Mouse (Mus musculus) MEL (cell line): ENCODE measurements at regions not wholly inside any gene's neighbourhood (a gene's known extent, or its start where the extent isn't known, plus 50 kb on each side); places are given as distances from the start of the nearest gene placed in this dataset.

ENCODE experiments used
- DNase-seq: peaks from one replicate; pipeline ENCODE4 v3.0.0; 2011; ENCODE audit warnings: low read depth, low spot score
- H3K27ac ChIP-seq: 2 replicates; pipeline ENCODE4 v1.5.1; 2012; ENCODE audit warnings: low read depth, mild to moderate bottlenecking, control low read depth, low read length, moderate library complexity; ENCODE audit not compliant: control insufficient read depth
- H3K27me3 ChIP-seq, 2 experiments: fragments of 150-350 bp in 1 of 2; sonication (generic) in 1 of 2; 2 replicates each; pipeline ENCODE4 v1.6.1; 2012; ENCODE audit warnings: low read length in 2 of 2, mild to moderate bottlenecking in 2 of 2, improper control_type of control experiment in 1 of 2, moderate library complexity in 1 of 2; ENCODE audit not compliant: insufficient read depth in 2 of 2, control insufficient read depth in 1 of 2
- H3K36me3 ChIP-seq, 2 experiments: 2 replicates each; pipeline ENCODE4 v1.6.1; 2012 to 2014; ENCODE audit warnings: low read length in 2 of 2, improper control_type of control experiment in 1 of 2, inconsistent platforms in 1 of 2, mild to moderate bottlenecking in 1 of 2; ENCODE audit not compliant: insufficient read depth in 2 of 2, control insufficient read depth in 1 of 2
- H3K4me1 ChIP-seq, 2 experiments: fragments of 150-350 bp in 1 of 2; sonication (generic) in 1 of 2; 2 replicates each; pipeline ENCODE4 v1.6.1; 2012; ENCODE audit warnings: low read length in 2 of 2, improper control_type of control experiment in 1 of 2, mild to moderate bottlenecking in 1 of 2; ENCODE audit not compliant: insufficient read depth in 2 of 2, control insufficient read depth in 1 of 2
- H3K4me3 ChIP-seq, 2 experiments: fragments of 150-350 bp in 1 of 2; sonication (generic) in 1 of 2; 2 replicates each; pipeline ENCODE4 v1.5.1; 2012; ENCODE audit warnings: low read depth in 2 of 2, low read length in 2 of 2, mild to moderate bottlenecking in 2 of 2, moderate library complexity in 2 of 2, control low read depth in 1 of 2, improper control_type of control experiment in 1 of 2; ENCODE audit not compliant: control insufficient read depth in 1 of 2, insufficient read depth in 1 of 2
- H3K79me2 ChIP-seq: 2 replicates; pipeline ENCODE4 v1.6.1; 2012; ENCODE audit warnings: mild to moderate bottlenecking, low read length, moderate library complexity; ENCODE audit not compliant: control insufficient read depth, poor library complexity, insufficient read depth
- H3K9ac ChIP-seq: 2 replicates; pipeline ENCODE4 v1.6.1; 2012; ENCODE audit warnings: low read depth, mild to moderate bottlenecking, control low read depth, low read length, moderate library complexity; ENCODE audit not compliant: control insufficient read depth, poor library complexity, severe bottlenecking
- H3K9me3 ChIP-seq: fragments of 150-350 bp; sonication (generic); replicated peaks from 2 replicates; pipeline ENCODE4 v1.6.1; 2012; ENCODE audit warnings: mild to moderate bottlenecking, low read length, improper control_type of control experiment, moderate library complexity; ENCODE audit not compliant: insufficient read depth
- BHLHE40 ChIP-seq: IDR thresholded peaks from 2 replicates; pipeline ENCODE4 v1.6.1; 2012; ENCODE audit warnings: low read depth, mild to moderate bottlenecking, inconsistent platforms, low read length, improper control_type of control experiment, borderline replicate concordance
- CHD1 ChIP-seq: IDR thresholded peaks from 2 replicates; pipeline ENCODE4 v1.6.1; 2012; ENCODE audit warnings: low read depth, mild to moderate bottlenecking, inconsistent platforms, low read length, improper control_type of control experiment
- CHD2 ChIP-seq: IDR thresholded peaks from 2 replicates; pipeline ENCODE4 v1.6.1; 2011; ENCODE audit warnings: low read length, improper control_type of control experiment
- CTCF ChIP-seq, 3 experiments: IDR thresholded peaks in 2 of 3; conservative IDR thresholded peaks in 1 of 3; 2 replicates each; pipeline ENCODE4 v1.5.1; 2011 to 2012; ENCODE audit warnings: low read length in 3 of 3, low read depth in 2 of 3, mild to moderate bottlenecking in 2 of 3, improper control_type of control experiment in 1 of 3, inconsistent platforms in 1 of 3, mixed read lengths in 1 of 3, moderate library complexity in 1 of 3; ENCODE audit not compliant: control insufficient read depth in 1 of 3, insufficient read depth in 1 of 3, poor library complexity in 1 of 3, severe bottlenecking in 1 of 3
- E2F4 ChIP-seq: IDR thresholded peaks from 2 replicates; pipeline ENCODE4 v1.6.1; 2011; ENCODE audit warnings: low read depth, low read length, improper control_type of control experiment, borderline replicate concordance
- ELF1 ChIP-seq: IDR thresholded peaks from 2 replicates; pipeline ENCODE4 v1.6.1; 2014; ENCODE audit warnings: low read depth, mild to moderate bottlenecking, inconsistent platforms, low read length, improper control_type of control experiment, moderate library complexity
- EP300 ChIP-seq, 2 experiments: IDR thresholded peaks; 2 replicates each; pipeline ENCODE4 v1.6.1; 2011; ENCODE audit warnings: improper control_type of control experiment in 2 of 2, low read length in 2 of 2, low read depth in 1 of 2, mild to moderate bottlenecking in 1 of 2
- ETS1 ChIP-seq: IDR thresholded peaks from 2 replicates; pipeline ENCODE4 v1.6.1; 2012; ENCODE audit warnings: low read depth, mild to moderate bottlenecking, inconsistent platforms, low read length, improper control_type of control experiment, moderate library complexity
- JUND ChIP-seq: IDR thresholded peaks from 2 replicates; pipeline ENCODE4 v1.6.1; 2011; ENCODE audit warnings: low read depth, mild to moderate bottlenecking, improper control_type of control experiment, low read length
- MAFK ChIP-seq: IDR thresholded peaks from 2 replicates; pipeline ENCODE4 v1.6.1; 2011; ENCODE audit warnings: low read depth, mild to moderate bottlenecking, low read length, improper control_type of control experiment, borderline replicate concordance
- MXI1 ChIP-seq: IDR thresholded peaks from 2 replicates; pipeline ENCODE4 v1.6.1; 2011; ENCODE audit warnings: mild to moderate bottlenecking, low read depth, low read length, improper control_type of control experiment
- MYB ChIP-seq: IDR thresholded peaks from 2 replicates; pipeline ENCODE4 v1.6.1; 2011; ENCODE audit warnings: mild to moderate bottlenecking, low read depth, low read length, improper control_type of control experiment
- MYC ChIP-seq: IDR thresholded peaks from 2 replicates; pipeline ENCODE4 v1.6.1; 2011; ENCODE audit warnings: low read depth, mild to moderate bottlenecking, low read length, improper control_type of control experiment, moderate library complexity
- NRF1 ChIP-seq: IDR thresholded peaks from 2 replicates; pipeline ENCODE4 v1.6.1; 2014; ENCODE audit warnings: low read depth, mild to moderate bottlenecking, inconsistent platforms, low read length, improper control_type of control experiment, moderate library complexity; ENCODE audit not compliant: poor library complexity, insufficient read depth, severe bottlenecking
- POLR2AphosphoS5 ChIP-seq: IDR thresholded peaks from 2 replicates; pipeline ENCODE4 v1.6.1; 2012; ENCODE audit warnings: low read depth, borderline replicate concordance, mild to moderate bottlenecking, inconsistent platforms, low read length, moderate library complexity, mixed read lengths
- RCOR1 ChIP-seq: IDR thresholded peaks from 2 replicates; pipeline ENCODE4 v1.6.1; 2012; ENCODE audit warnings: low read depth, mild to moderate bottlenecking, inconsistent platforms, low read length, improper control_type of control experiment
- SIN3A ChIP-seq: IDR thresholded peaks from 2 replicates; pipeline ENCODE4 v1.6.1; 2012; ENCODE audit warnings: low read length, improper control_type of control experiment, inconsistent platforms
- SMC3 ChIP-seq: IDR thresholded peaks from 2 replicates; pipeline ENCODE4 v1.6.1; 2011; ENCODE audit warnings: low read depth, low read length, improper control_type of control experiment
- TAL1 ChIP-seq: IDR thresholded peaks from 2 replicates; pipeline ENCODE4 v1.6.1; 2012; ENCODE audit warnings: mild to moderate bottlenecking, inconsistent platforms, low read length, moderate library complexity, mixed read lengths
- TBP ChIP-seq: IDR thresholded peaks from 2 replicates; pipeline ENCODE4 v1.8.0; 2011; ENCODE audit warnings: low read depth, low read length, improper control_type of control experiment
- TCF12 ChIP-seq: IDR thresholded peaks from 2 replicates; pipeline ENCODE4 v1.6.1; 2014; ENCODE audit warnings: low read depth, mild to moderate bottlenecking, inconsistent platforms, low read length, improper control_type of control experiment, moderate library complexity
- USF1 ChIP-seq: IDR thresholded peaks from 2 replicates; pipeline ENCODE4 v1.6.1; 2014; ENCODE audit warnings: low read depth, mild to moderate bottlenecking, inconsistent platforms, low read length, improper control_type of control experiment, moderate library complexity
- USF2 ChIP-seq, 2 experiments: IDR thresholded peaks; 2 replicates each; pipeline ENCODE4 v1.6.1; 2011 to 2012; ENCODE audit warnings: improper control_type of control experiment in 2 of 2, low read length in 2 of 2, borderline replicate concordance in 1 of 2, inconsistent platforms in 1 of 2, low read depth in 1 of 2, mild to moderate bottlenecking in 1 of 2; ENCODE audit not compliant: insufficient read depth in 1 of 2
- ZC3H11A ChIP-seq: IDR thresholded peaks from 2 replicates; pipeline ENCODE4 v1.6.1; 2012; ENCODE audit warnings: low read depth, mild to moderate bottlenecking, inconsistent platforms, low read length, improper control_type of control experiment
- ZKSCAN1 ChIP-seq: IDR thresholded peaks from 2 replicates; pipeline ENCODE4 v1.6.1; 2012; ENCODE audit warnings: low read depth, mild to moderate bottlenecking, inconsistent platforms, low read length, improper control_type of control experiment, moderate library complexity
- ZMIZ1 ChIP-seq: IDR thresholded peaks from 2 replicates; pipeline ENCODE4 v1.6.1; 2012; ENCODE audit warnings: low read depth, mild to moderate bottlenecking, inconsistent platforms, low read length, improper control_type of control experiment, moderate library complexity

- H3K36me3 ChIP-seq: no peaks in the 10 kb centered on the region
- DNase-seq: no peak
- H3K4me1 ChIP-seq: no peaks in the 10 kb centered on the region
- TF ChIP-seq RCOR1: no peak
- no peak for TF ChIP-seq ZKSCAN1
- no peak for TF ChIP-seq E2F4
- no peak for TF ChIP-seq SIN3A
- TF ChIP-seq TAL1: no peak
- no peak for TF ChIP-seq SMC3
- no peak for TF ChIP-seq ZMIZ1
- TF ChIP-seq ETS1: no peak
- TF ChIP-seq CHD1: no peak
- no peak for TF ChIP-seq JUND
- TF ChIP-seq NRF1: no peak
- no peak overlapping the region for H3K9ac ChIP-seq
- H3K4me3 ChIP-seq: no peak overlapping the region
- H3K79me2 ChIP-seq: no peaks in the 10 kb centered on the region
- no peaks in the 10 kb centered on the region for H3K27me3 ChIP-seq
- no peak overlapping the region for H3K27ac ChIP-seq
- H3K9me3 ChIP-seq: no peaks in the 10 kb centered on the region
Observed at GRCm38 (mm10) chr10:97035371-97035786, 418.6 kb downstream of the Btg1 start.

GRCm38 (mm10) chr10:97038025-97038424 is 421.2 kb downstream of the Btg1 start:
- Histone ChIP-seq H3K79me2 (no peaks in the 10 kb centered on the region), H3K9ac (no peak overlapping the region), H3K36me3 (no peaks in the 10 kb centered on the region), H3K4me3 (no peak overlapping the region), H3K27me3 (no peaks in the 10 kb centered on the region), H3K4me1 (no peaks in the 10 kb centered on the region), H3K9me3 (no peaks in the 10 kb centered on the region), H3K27ac (no peak overlapping the region)
- no peak for TF ChIP-seq MXI1
- no peak for TF ChIP-seq CTCF (IDR thresholded peaks at IDR 0.05 in 2 of 3, conservative IDR thresholded peaks at IDR 0.05 in 1 of 3; ENCODE audit: control insufficient read depth in 1 of 3, insufficient read depth in 1 of 3, low read depth in 2 of 3, low read length in 3 of 3, poor library complexity in 1 of 3, severe bottlenecking in 1 of 3)
- no peak for TF ChIP-seq POLR2AphosphoS5
- no peak for TF ChIP-seq EP300 (IDR thresholded peaks at IDR 0.05; ENCODE audit: low read depth in 1 of 2, low read length in 2 of 2)
- TF ChIP-seq USF1: no peak
- no peak for TF ChIP-seq CHD2
- no peak for TF ChIP-seq SMC3
- TF ChIP-seq RCOR1: no peak
- TF ChIP-seq ELF1: no peak
- TF ChIP-seq ETS1: no peak
- no peak for TF ChIP-seq ZC3H11A
- TF ChIP-seq MYC: no peak
- no peak for TF ChIP-seq TBP
- TF ChIP-seq USF2 (IDR thresholded peaks at IDR 0.05; ENCODE audit: borderline replicate concordance in 1 of 2, insufficient read depth in 1 of 2, low read depth in 1 of 2, low read length in 2 of 2): no peak
- no peak for TF ChIP-seq BHLHE40
- TF ChIP-seq MAFK: no peak
- no peak for TF ChIP-seq JUND
- no peak for TF ChIP-seq TCF12
- TF ChIP-seq MYB: no peak
- no peak for DNase-seq
